Comparison of ENCODE assay signal across 8 mouse cellular contexts in the genomic region with DNA sequence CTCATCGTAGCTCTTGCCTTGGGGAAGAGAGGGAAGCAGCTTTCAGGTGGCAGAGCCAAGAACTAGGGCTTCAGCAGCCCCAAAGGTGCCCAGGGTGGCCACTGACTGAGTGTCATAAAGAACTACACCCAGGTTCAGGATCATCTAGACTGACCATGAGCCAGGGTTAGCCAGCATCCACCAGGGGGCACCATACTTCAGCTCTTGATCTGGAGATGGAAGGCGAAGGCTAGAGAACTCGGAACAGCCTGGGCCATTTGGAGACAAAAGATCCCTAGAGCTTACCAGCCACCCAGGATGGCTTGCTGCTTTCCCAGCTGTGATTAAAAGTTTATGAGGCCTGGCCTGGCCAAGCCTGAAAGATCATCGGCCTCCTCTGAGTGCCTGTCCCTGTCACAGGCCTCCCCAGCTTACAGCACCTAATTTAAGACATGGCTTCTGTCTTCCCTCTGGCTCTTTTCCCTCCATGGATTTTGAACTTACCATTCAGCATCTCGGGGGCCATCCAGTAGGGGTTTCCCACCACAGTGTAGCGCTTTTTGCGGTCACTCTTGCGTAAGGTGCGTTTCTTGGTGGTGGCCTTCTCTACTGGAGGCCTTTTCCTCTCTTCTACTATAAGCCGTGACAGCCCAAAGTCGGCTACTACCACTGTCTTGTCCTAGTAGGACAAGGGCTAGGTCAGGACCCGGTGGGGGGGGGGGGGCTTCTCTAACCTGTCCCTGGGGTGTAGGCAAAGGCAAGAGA. TPM values are rescaled to one million over a fixed set of nuclear protein-coding genes. Genes with fewer than 3 reads are reported as not detected.
DNase-seq lines count a peak whose midpoint lies in the region; ATAC-seq and TF ChIP-seq lines count a peak whose summit lies in the region.

No protein-coding gene starts in this region.

- 62% methylated on average over 12 of the region's 12 CpGs for WGBS in forebrain, embryonic 12.5 days
- WGBS in heart, postnatal 0 days = 63% methylated on average over 12 of the region's 12 CpGs
- 55% methylated on average over 12 of the region's 12 CpGs for WGBS in liver, embryonic 15.5 days (ENCODE audit: insufficient replicate concordance)
- 50% methylated on average over 12 of the region's 12 CpGs for WGBS in neural tube, embryonic 13.5 days
- 68% methylated on average over 12 of the region's 12 CpGs for whole genome bisulfite sequencing in stomach, postnatal 0 days

- no peaks in the 10 kb centered on the region for H3K9me3 ChIP-seq in ES-Bruce4 (replicated peaks; ENCODE audit: control insufficient read depth, insufficient read depth, low read length, poor library complexity, severe bottlenecking)
- no peaks in the 10 kb centered on the region for H3K9me3 ChIP-seq in forebrain, embryonic 12.5 days
- H3K9me3 ChIP-seq in heart, postnatal 0 days (replicated peaks; ENCODE audit: control insufficient read depth, low read length) = no peaks in the 10 kb centered on the region
- H3K9me3 ChIP-seq in liver, embryonic 15.5 days (replicated peaks) = no peaks in the 10 kb centered on the region
- no peaks in the 10 kb centered on the region for H3K9me3 ChIP-seq in neural tube, embryonic 13.5 days
- no peaks in the 10 kb centered on the region for H3K9me3 ChIP-seq in stomach, postnatal 0 days (ENCODE audit: control insufficient read depth, low read length)

- TF ChIP-seq POLR2A in ES-Bruce4 (IDR thresholded peaks at IDR 0.05; ENCODE audit: insufficient read depth, low read length) = no peak

- no peak overlapping the region; the same call in 1 of the 2 replicates for H3K4me3 ChIP-seq in ES-Bruce4 (ENCODE audit: low read depth, low read length)
- no peak overlapping the region for H3K4me3 ChIP-seq in forebrain, embryonic 12.5 days (replicated peaks)
- no peak overlapping the region for H3K4me3 ChIP-seq in heart, postnatal 0 days (ENCODE audit: low read depth, low read length)
- H3K4me3 ChIP-seq in liver, embryonic 15.5 days (replicated peaks) = no peak overlapping the region
- no peak overlapping the region for H3K4me3 ChIP-seq in neural tube, embryonic 13.5 days
- H3K4me3 ChIP-seq in stomach, postnatal 0 days (ENCODE audit: low read depth, low read length) = no peak overlapping the region

- H3K36me3 ChIP-seq in ES-Bruce4 (ENCODE audit: control insufficient read depth, insufficient read depth, low read length, poor library complexity, severe bottlenecking) = peaks cover 28% of the 10 kb centered on the region
- H3K36me3 ChIP-seq in forebrain, embryonic 12.5 days (replicated peaks) = peaks cover 74% of the 10 kb centered on the region
- H3K36me3 ChIP-seq in heart, postnatal 0 days (replicated peaks; ENCODE audit: control insufficient read depth, insufficient read depth, low read length) = peaks cover 56% of the 10 kb centered on the region
- peaks cover 16% of the 10 kb centered on the region; the same call in 1 of the 2 replicates for H3K36me3 ChIP-seq in liver, embryonic 15.5 days (replicated peaks)
- H3K36me3 ChIP-seq in neural tube, embryonic 13.5 days = peaks cover 94% of the 10 kb centered on the region
- H3K36me3 ChIP-seq in stomach, postnatal 0 days (ENCODE audit: control insufficient read depth, insufficient read depth, low read length) = peaks cover 14% of the 10 kb centered on the region; the same call in 1 of the 2 replicates

- peak; percentile 69; the same call in 1 of the 2 replicates for ATAC-seq in forebrain, embryonic 12.5 days (ENCODE audit: low FRiP score)
- peak; percentile 71 for ATAC-seq in heart, postnatal 0 days (ENCODE audit: insufficient read depth, low read depth)
- peak; percentile 60 for ATAC-seq in liver, embryonic 15.5 days (ENCODE audit: insufficient read depth)
- ATAC-seq in neural tube, embryonic 13.5 days (ENCODE audit: low read depth) = peak; percentile 70
- peak; percentile 73 for ATAC-seq in stomach, postnatal 0 days (ENCODE audit: low FRiP score, low TSS enrichment)

- TF ChIP-seq EP300 in ES-Bruce4 (IDR thresholded peaks at IDR 0.05; ENCODE audit: insufficient read depth, low read depth, low read length) = 0 out of 2 replicates have a peak, but pooled peaks have one; percentile 24
- no peak for TF ChIP-seq EP300 in heart, postnatal 0 days (IDR thresholded peaks at IDR 0.05; ENCODE audit: low read depth)
- no peak for TF ChIP-seq EP300 in stomach, postnatal 0 days (optimal IDR thresholded peaks at IDR 0.05)

- H3K27me3 ChIP-seq in ES-Bruce4 (ENCODE audit: control insufficient read depth, insufficient read depth, low read length, poor library complexity, severe bottlenecking) = no peaks in the 10 kb centered on the region
- H3K27me3 ChIP-seq in forebrain, embryonic 12.5 days = no peaks in the 10 kb centered on the region
- no peaks in the 10 kb centered on the region for H3K27me3 ChIP-seq in heart, postnatal 0 days (ENCODE audit: control insufficient read depth, insufficient read depth, low read length)
- no peaks in the 10 kb centered on the region for H3K27me3 ChIP-seq in liver, embryonic 15.5 days
- H3K27me3 ChIP-seq in neural tube, embryonic 13.5 days = no peaks in the 10 kb centered on the region
- no peaks in the 10 kb centered on the region for H3K27me3 ChIP-seq in stomach, postnatal 0 days (ENCODE audit: control insufficient read depth, insufficient read depth, low read length)

- H3K27ac ChIP-seq in ES-Bruce4 (ENCODE audit: insufficient read depth, low read length) = peak overlapping the region; percentile 98
- H3K27ac ChIP-seq in forebrain, embryonic 12.5 days = 0 out of 2 replicates have a peak overlapping the region, but pooled peaks have one; percentile 5
- H3K27ac ChIP-seq in heart, postnatal 0 days (ENCODE audit: low read depth) = peak overlapping the region; percentile 47
- H3K27ac ChIP-seq in liver, embryonic 15.5 days (replicated peaks) = no peak overlapping the region
- peak overlapping the region; percentile 39 for H3K27ac ChIP-seq in neural tube, embryonic 13.5 days (replicated peaks)
- H3K27ac ChIP-seq in stomach, postnatal 0 days (replicated peaks) = peak overlapping the region; percentile 49; the same call in 1 of the 2 replicates

- TF ChIP-seq CTCF in ES-Bruce4 (IDR thresholded peaks at IDR 0.05; ENCODE audit: low read depth, low read length) = peak; percentile 92
- peak; percentile 90 for TF ChIP-seq CTCF in heart, postnatal 0 days (IDR thresholded peaks at IDR 0.05; ENCODE audit: low read depth)
- TF ChIP-seq CTCF in stomach, postnatal 0 days (IDR thresholded peaks at IDR 0.05; ENCODE audit: low read depth) = peak; percentile 94

- no peak overlapping the region for H3K4me2 ChIP-seq in forebrain, embryonic 12.5 days
- no peak overlapping the region for H3K4me2 ChIP-seq in heart, postnatal 0 days (ENCODE audit: low read depth, low read length)
- no peak overlapping the region for H3K4me2 ChIP-seq in liver, embryonic 15.5 days
- H3K4me2 ChIP-seq in neural tube, embryonic 13.5 days = no peak overlapping the region
- H3K4me2 ChIP-seq in stomach, postnatal 0 days (replicated peaks; ENCODE audit: low read depth) = no peak overlapping the region

- H3K4me1 ChIP-seq in ES-Bruce4 (ENCODE audit: control insufficient read depth, insufficient read depth, low read length) = peaks cover 2% of the 10 kb centered on the region
- H3K4me1 ChIP-seq in forebrain, embryonic 12.5 days = peaks cover 19% of the 10 kb centered on the region
- peaks cover 18% of the 10 kb centered on the region for H3K4me1 ChIP-seq in heart, postnatal 0 days (ENCODE audit: control insufficient read depth, insufficient read depth)
- H3K4me1 ChIP-seq in liver, embryonic 15.5 days (replicated peaks) = peaks cover 19% of the 10 kb centered on the region
- H3K4me1 ChIP-seq in neural tube, embryonic 13.5 days (replicated peaks) = peaks cover 26% of the 10 kb centered on the region
- no peaks in the 10 kb centered on the region; the same call in 1 of the 2 replicates for H3K4me1 ChIP-seq in stomach, postnatal 0 days (replicated peaks; ENCODE audit: control insufficient read depth, insufficient read depth)

- DNase-seq in c-Kit-positive CD71-positive TER-119-positive erythroid progenitor cells, embryonic 14.5 days (ENCODE audit: low spot score) = peak; percentile 76
- peak; percentile 79 for DNase-seq in heart, postnatal 0 days (ENCODE audit: low spot score)
- peak; percentile 87 to 94 for DNase-seq in kidney, postnatal 25 days
- DNase-seq in stomach, postnatal 0 days (ENCODE audit: low spot score) = peak; percentile 90

- H3K9ac ChIP-seq in ES-Bruce4 (ENCODE audit: low read depth, poor library complexity, severe bottlenecking) = peak overlapping the region; percentile 36; the same call in 1 of the 2 replicates
- no peak overlapping the region for H3K9ac ChIP-seq in forebrain, embryonic 12.5 days
- no peak overlapping the region for H3K9ac ChIP-seq in heart, postnatal 0 days (replicated peaks; ENCODE audit: low read depth, low read length)
- no peak overlapping the region for H3K9ac ChIP-seq in liver, embryonic 15.5 days
- no peak overlapping the region for H3K9ac ChIP-seq in neural tube, embryonic 13.5 days
- H3K9ac ChIP-seq in stomach, postnatal 0 days (ENCODE audit: low read length) = 0 out of 2 replicates have a peak overlapping the region, but pooled peaks have one; percentile 14

RNA-seq across cellular contexts. Expression of a gene that starts 17.1 kb away (rescaled TPM):
- 17.0 TPM in 2 replicates for polyA plus RNA-seq in ES-Bruce4 (2011; ENCODE audit: insufficient read depth, insufficient read length, low read depth, missing spikeins)
- 12.8 and 13.3 TPM in 2 replicates for polyA plus RNA-seq in forebrain, embryonic 12.5 days (2016; fragmentation: Nextera tagmentation; extraction: Ambion mirVana)
- total RNA-seq in heart, postnatal 0 days (2014; rRNA removed; ENCODE audit: low replicate concordance) = 22.3 and 57.6 TPM in 2 replicates
- polyA plus RNA-seq in heart, postnatal 0 days (2015; fragmentation: Nextera tagmentation; extraction: Ambion mirVana) = 44.7 and 65.9 TPM in 2 replicates
- 1.3 and 1.4 TPM in 2 replicates for polyA plus RNA-seq in liver, embryonic 15.5 days (2015; fragmentation: Nextera tagmentation; extraction: Ambion mirVana)
- polyA plus RNA-seq in neural tube, embryonic 13.5 days (2015; fragmentation: Nextera tagmentation; extraction: Ambion mirVana) = 26.5 and 29.7 TPM in 2 replicates
- 8.9 and 9.0 TPM in 2 replicates for polyA plus RNA-seq in stomach, postnatal 0 days (2015; fragmentation: Nextera tagmentation; extraction: Ambion mirVana)

RNA-seq across cellular contexts. Expression of a gene that starts 58.6 kb away (rescaled TPM):
- polyA plus RNA-seq in ES-Bruce4 (2011; ENCODE audit: insufficient read depth, insufficient read length, low read depth, missing spikeins) = 55.6 and 62.5 TPM in 2 replicates
- 126 and 128 TPM in 2 replicates for polyA plus RNA-seq in forebrain, embryonic 12.5 days (2016; fragmentation: Nextera tagmentation; extraction: Ambion mirVana)
- 35.6 and 56.8 TPM in 2 replicates for total RNA-seq in heart, postnatal 0 days (2014; rRNA removed; ENCODE audit: low replicate concordance)
- 13.1 and 14.0 TPM in 2 replicates for polyA plus RNA-seq in heart, postnatal 0 days (2015; fragmentation: Nextera tagmentation; extraction: Ambion mirVana)
- polyA plus RNA-seq in liver, embryonic 15.5 days (2015; fragmentation: Nextera tagmentation; extraction: Ambion mirVana) = 11.5 and 12.6 TPM in 2 replicates
- polyA plus RNA-seq in neural tube, embryonic 13.5 days (2015; fragmentation: Nextera tagmentation; extraction: Ambion mirVana) = 62.2 and 69.6 TPM in 2 replicates
- polyA plus RNA-seq in stomach, postnatal 0 days (2015; fragmentation: Nextera tagmentation; extraction: Ambion mirVana) = 12.2 and 14.1 TPM in 2 replicates

Comparison
In these comparisons a context has a peak if more than half of its experiments do, and no peak if none do; other contexts are left out.
1. H3K9ac ChIP-seq: peak in ES-Bruce4 (single experiment) and stomach, postnatal 0 days (single experiment); none in forebrain, embryonic 12.5 days (single experiment), heart, postnatal 0 days (single experiment), liver, embryonic 15.5 days (single experiment) and neural tube, embryonic 13.5 days (single experiment).
2. Peak in every context shown above with its lines, with median percentiles within 50 percentile points of each other: CTCF ChIP-seq, DNase-seq and ATAC-seq.